Mouse (Mus musculus): ENCODE measurements around the gene Taar7a. TPM values are rescaled to one million over a fixed set of nuclear protein-coding genes. Genes with fewer than 3 reads are reported as not detected.

Gene Taar7a
- polyA plus RNA-seq, 1 experiment: not detected

GRCm38 (mm10) chr10:23959071-23959470 is 34.2 kb downstream of the Taar7a start:
- Histone ChIP-seq H3K36me3 (ENCODE audit: control insufficient read depth) (no peaks in the 10 kb centered on the region), H3K4me3 (replicated peaks) (no peak overlapping the region), H3K9me3 (ENCODE audit: control insufficient read depth, low read length) (no peaks in the 10 kb centered on the region), H3K4me1 (ENCODE audit: control insufficient read depth) (no peaks in the 10 kb centered on the region), H3K27me3 (ENCODE audit: control insufficient read depth) (no peaks in the 10 kb centered on the region)
- TF ChIP-seq TAL1 (IDR thresholded peaks at IDR 0.05; ENCODE audit: low read length) (no peak), GATA1 (IDR thresholded peaks at IDR 0.05; ENCODE audit: low read length) (no peak)

GRCm38 (mm10) chr10:23951714-23952113 is 41.6 kb downstream of the Taar7a start:
- no peaks in the 10 kb centered on the region for H3K27me3 ChIP-seq (ENCODE audit: control insufficient read depth)
- no peak overlapping the region for H3K4me3 ChIP-seq (replicated peaks)
- H3K36me3 ChIP-seq (ENCODE audit: control insufficient read depth): no peaks in the 10 kb centered on the region
- H3K9me3 ChIP-seq (ENCODE audit: control insufficient read depth, low read length): no peaks in the 10 kb centered on the region
- H3K4me1 ChIP-seq (ENCODE audit: control insufficient read depth): no peaks in the 10 kb centered on the region
- TF ChIP-seq GATA1 (IDR thresholded peaks at IDR 0.05; ENCODE audit: low read length): no peak
- no peak for TF ChIP-seq TAL1 (IDR thresholded peaks at IDR 0.05; ENCODE audit: low read length)

- H3K4me3 ChIP-seq (replicated peaks): no peak within 1 kb of the TSS
- H3K27me3 ChIP-seq (ENCODE audit: control insufficient read depth): no peaks in the 10 kb centered on the region
- H3K36me3 ChIP-seq (ENCODE audit: control insufficient read depth): no peaks in the 10 kb centered on the region
- H3K4me1 ChIP-seq (ENCODE audit: control insufficient read depth): no peaks in the 10 kb centered on the region
- H3K9me3 ChIP-seq (ENCODE audit: control insufficient read depth, low read length): no peaks in the 10 kb centered on the region
- no peak for TF ChIP-seq GATA1 (IDR thresholded peaks at IDR 0.05; ENCODE audit: low read length)
- no peak for TF ChIP-seq TAL1 (IDR thresholded peaks at IDR 0.05; ENCODE audit: low read length)
Observed at GRCm38 (mm10) chr10:23949508-23950005, 43.7 kb downstream of the Taar7a start, which contains the start of gene Taar3. Gene Taar3, plus strand, starts transcription at chr10:23949558.

- H3K4me1 ChIP-seq (ENCODE audit: control insufficient read depth): no peaks in the 10 kb centered on the region
- no peaks in the 10 kb centered on the region for H3K36me3 ChIP-seq (ENCODE audit: control insufficient read depth)
- H3K9me3 ChIP-seq (ENCODE audit: control insufficient read depth, low read length): no peaks in the 10 kb centered on the region
- H3K4me3 ChIP-seq (replicated peaks): no peak overlapping the region
- H3K27me3 ChIP-seq (ENCODE audit: control insufficient read depth): no peaks in the 10 kb centered on the region
- no peak for TF ChIP-seq TAL1 (IDR thresholded peaks at IDR 0.05; ENCODE audit: low read length)
- TF ChIP-seq GATA1 (IDR thresholded peaks at IDR 0.05; ENCODE audit: low read length): no peak
Observed at GRCm38 (mm10) chr10:23948026-23948425, 45.3 kb downstream of the Taar7a start.

- Histone ChIP-seq H3K27me3 (ENCODE audit: control insufficient read depth) (no peaks in the 10 kb centered on the region), H3K36me3 (ENCODE audit: control insufficient read depth) (no peaks in the 10 kb centered on the region), H3K4me1 (ENCODE audit: control insufficient read depth) (no peaks in the 10 kb centered on the region), H3K9me3 (ENCODE audit: control insufficient read depth, low read length) (no peaks in the 10 kb centered on the region), H3K4me3 (replicated peaks) (no peak overlapping the region)
- TF ChIP-seq GATA1 (IDR thresholded peaks at IDR 0.05; ENCODE audit: low read length): no peak
- TF ChIP-seq TAL1 (IDR thresholded peaks at IDR 0.05; ENCODE audit: low read length): no peak
Observed at GRCm38 (mm10) chr10:23942465-23942864, 50.8 kb downstream of the Taar7a start.

Other genes starting within 250 kb of the Taar7a start
- 115 and 164 TPM in 2 replicates for gene Rps12, start 206.2 kb downstream of the Taar7a start, polyA plus RNA-seq (2012)
- 0.02 and 0.03 TPM in 2 replicates for gene Slc18b1, start 196.5 kb downstream of the Taar7a start, polyA plus RNA-seq (2012)
- not detected in 2 replicates for gene Vnn3, start 142.0 kb downstream of the Taar7a start, polyA plus RNA-seq (2012)
- not detected in 2 replicates for gene Vnn1, start 98.8 kb downstream of the Taar7a start, polyA plus RNA-seq (2012)
- not detected in 2 replicates for gene Taar1, start 73.1 kb downstream of the Taar7a start, polyA plus RNA-seq (2012)
- gene Taar2, start 54.9 kb downstream of the Taar7a start, polyA plus RNA-seq (2012): not detected in 2 replicates
- not detected in 2 replicates for gene Taar3, start 43.9 kb downstream of the Taar7a start, polyA plus RNA-seq (2012)
- not detected in 2 replicates for gene Taar4, start 33.0 kb downstream of the Taar7a start, polyA plus RNA-seq (2012)
- gene Taar5, start 22.8 kb downstream of the Taar7a start, polyA plus RNA-seq (2012): 0.03 TPM in 1 of 2 replicates, not detected in the other
- gene Taar6, start 7.8 kb downstream of the Taar7a start, polyA plus RNA-seq (2012): not detected in 2 replicates
- gene Taar7b, start 6.5 kb upstream of the Taar7a start, polyA plus RNA-seq (2012): not detected in 2 replicates
- gene Taar7d, start 33.7 kb upstream of the Taar7a start, polyA plus RNA-seq (2012): not detected in 2 replicates
- gene Taar7e, start 44.1 kb upstream of the Taar7a start, polyA plus RNA-seq (2012): not detected in 2 replicates
- gene Taar7f, start 56.0 kb upstream of the Taar7a start, polyA plus RNA-seq (2012): not detected in 2 replicates
- not detected in 2 replicates for gene Taar8a, start 83.0 kb upstream of the Taar7a start, polyA plus RNA-seq (2012)
- gene Taar8b, start 98.8 kb upstream of the Taar7a start, polyA plus RNA-seq (2012): not detected in 2 replicates
- not detected in 2 replicates for gene Taar8c, start 108.4 kb upstream of the Taar7a start, polyA plus RNA-seq (2012)
- gene Taar9, start 116.1 kb upstream of the Taar7a start, polyA plus RNA-seq (2012): not detected in 2 replicates
- gene Stx7, start 155.8 kb upstream of the Taar7a start, polyA plus RNA-seq (2012): 2.2 and 2.7 TPM in 2 replicates
- gene Moxd1, start 230.0 kb upstream of the Taar7a start, polyA plus RNA-seq (2012): not detected in 2 replicates